Mouse (Mus musculus) testis, postnatal 10 days (tissue): ENCODE measurements around the gene Mnt.

Source experiments
- DNase-seq: peaks from one replicate; pipeline ENCODE4 v3.0.0; 2021; ENCODE audit warnings: low spot score

Mnt gene

DNA sequence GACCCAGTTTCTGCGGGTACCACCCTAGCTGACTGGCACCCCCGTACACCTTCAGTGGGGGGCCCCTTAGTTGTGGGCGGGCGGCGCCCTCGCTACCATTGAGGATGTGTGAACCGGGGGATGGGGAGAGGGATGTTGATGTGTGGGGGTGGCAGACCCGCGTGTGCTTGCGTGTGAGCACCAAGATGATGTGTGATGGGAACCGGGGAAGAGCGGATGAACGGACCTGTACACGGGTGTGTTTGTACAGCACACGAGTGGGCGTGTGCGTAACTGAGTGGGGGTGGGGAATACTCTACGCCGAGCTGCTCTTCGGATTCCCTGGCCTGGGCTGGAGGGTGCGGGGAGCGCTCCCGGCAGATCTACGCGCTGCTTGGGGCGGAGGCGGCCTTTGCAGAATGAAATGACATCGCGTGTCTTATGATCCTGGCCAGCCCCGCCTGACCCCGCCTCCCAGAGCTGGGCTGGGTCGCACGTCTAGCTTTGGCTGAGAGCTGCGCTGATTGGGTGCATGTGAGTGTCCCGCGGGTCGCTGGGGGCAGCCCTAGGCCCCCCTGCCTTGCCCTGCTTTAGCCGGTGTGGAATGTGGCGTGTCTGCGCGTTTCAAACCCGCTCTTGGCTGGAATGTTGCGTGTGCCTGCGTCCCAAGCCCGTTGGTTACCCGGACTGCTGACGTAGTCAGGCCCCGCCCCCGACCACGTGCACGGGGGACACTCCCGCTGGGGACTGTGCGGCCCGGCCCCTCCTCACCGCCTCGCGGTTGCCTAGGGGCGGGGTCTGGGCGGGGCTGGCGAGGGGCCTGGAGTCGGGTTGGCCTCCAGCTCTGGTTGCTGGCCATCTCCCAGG lies 1.1 kb downstream of the Mnt start:
- peak; percentile 99 for DNase-seq

DNA sequence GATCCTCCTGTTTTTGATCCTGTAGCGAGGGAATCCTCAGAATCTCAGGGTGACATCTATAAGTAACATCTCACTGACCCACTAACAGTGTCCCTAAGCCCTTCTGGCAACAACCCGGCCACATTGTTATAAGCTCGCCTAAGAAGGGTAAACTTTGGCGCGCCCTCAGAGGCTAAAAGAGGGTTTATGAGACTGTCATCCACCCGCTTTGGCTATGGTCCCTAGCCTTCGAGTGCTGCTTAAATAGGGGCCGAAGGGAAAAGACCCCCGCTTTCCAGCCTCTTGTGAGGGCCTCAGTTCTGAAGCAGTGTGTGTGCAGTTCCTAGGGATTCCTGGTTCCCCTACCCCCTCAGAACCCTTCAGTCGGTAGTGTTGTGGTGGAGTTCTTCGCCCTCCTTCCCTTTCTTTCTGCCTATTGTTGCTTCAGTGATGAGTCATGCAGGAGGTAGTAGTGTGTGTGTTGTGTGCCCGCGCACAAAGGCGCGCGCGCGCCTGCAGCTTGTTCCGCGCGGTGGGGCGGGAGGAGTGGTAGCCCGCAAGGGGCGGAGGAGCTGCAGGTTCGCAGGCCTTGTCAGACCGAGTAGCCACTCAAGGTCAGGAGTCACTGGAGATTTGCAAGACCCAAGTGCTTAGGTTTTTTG lies 1.9 kb downstream of the Mnt start:
- DNase-seq = peak; percentile 81

DNA sequence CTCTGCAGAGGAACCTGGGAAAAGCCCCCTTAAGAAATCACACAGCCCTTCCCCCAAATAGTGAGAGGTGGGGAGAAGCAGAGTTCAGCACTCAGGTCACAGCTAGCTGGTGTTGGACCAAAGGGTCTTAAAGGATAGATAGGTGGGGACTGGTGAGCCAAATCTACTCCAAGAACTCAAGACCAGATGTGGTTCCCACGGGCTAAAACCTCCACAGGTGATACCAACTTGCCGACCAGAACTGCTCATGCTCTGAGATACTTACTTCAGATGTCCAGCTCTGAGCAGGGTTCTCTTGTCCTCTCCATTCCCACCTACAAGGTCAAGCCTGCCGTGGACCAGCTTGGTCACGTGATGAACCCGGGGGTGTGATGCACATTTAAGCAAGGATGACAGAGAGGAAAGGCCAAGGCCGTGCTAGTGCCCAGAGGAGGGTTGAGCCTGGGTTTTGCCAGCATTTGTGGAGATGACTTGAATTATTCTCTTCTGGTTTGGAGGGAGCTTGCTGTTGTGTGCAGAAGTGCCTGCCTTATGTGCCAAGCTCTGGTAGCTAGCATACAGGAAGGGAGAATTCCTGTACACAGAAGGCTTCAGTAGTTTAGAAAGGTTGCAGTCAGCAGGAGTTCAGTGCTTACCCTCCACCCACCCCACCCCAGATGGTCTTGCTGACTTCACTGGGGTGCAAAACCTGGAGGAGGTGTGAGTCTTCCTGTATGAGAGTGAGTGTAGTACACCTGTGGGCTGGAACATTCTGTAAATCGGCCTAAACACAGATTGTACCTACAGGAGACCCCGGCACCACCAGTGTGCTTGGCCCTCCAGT lies 3.0 kb downstream of the Mnt start:
- peak; percentile 49 for DNase-seq

DNA sequence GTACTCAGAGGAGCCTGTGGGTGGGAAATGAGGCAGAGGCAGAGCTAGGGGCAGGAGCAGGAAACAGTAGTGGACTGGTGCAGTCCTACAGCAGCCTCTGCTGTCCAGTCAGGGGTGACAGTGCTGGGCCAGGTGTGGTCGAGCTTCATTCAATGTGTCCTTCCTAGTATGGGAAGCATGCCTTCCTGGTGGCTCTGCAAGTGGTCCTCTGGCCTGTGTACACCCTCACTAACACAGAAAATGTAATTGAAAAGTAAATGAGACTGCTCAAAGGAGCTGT lies 3.6 kb downstream of the Mnt start:
- DNase-seq = no peak

DNA sequence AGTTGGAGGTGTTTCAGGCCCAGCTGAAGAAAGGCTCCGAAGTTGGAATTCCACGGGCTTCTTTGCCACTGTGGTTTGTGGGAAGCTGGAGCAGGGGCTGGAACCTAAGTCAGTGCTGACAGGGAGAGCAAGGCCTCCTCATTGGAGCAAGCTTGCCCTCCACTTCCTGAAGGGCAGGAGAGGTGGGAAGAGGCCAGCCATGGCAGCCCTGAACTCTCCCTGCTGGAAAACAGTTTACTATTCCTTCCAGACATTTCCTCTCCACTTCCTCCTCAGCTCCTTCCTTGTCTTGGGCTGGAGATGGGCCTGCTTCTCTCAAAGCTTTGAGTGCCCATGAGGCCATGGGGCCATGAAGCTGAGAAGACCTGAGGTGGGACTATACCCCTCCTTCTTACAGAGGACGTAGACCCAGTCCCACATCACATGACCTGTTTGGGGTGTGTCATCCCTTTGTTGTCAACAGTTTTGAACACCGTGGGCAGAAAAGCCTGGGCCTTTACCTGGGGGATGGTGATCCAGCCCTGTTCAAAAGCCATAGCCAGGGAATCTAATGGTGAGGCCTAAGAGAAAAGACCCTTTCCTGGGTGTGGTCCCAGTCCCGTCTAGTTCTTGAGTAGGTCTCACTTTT lies 4.0 kb downstream of the Mnt start:
- no peak for DNase-seq

DNA sequence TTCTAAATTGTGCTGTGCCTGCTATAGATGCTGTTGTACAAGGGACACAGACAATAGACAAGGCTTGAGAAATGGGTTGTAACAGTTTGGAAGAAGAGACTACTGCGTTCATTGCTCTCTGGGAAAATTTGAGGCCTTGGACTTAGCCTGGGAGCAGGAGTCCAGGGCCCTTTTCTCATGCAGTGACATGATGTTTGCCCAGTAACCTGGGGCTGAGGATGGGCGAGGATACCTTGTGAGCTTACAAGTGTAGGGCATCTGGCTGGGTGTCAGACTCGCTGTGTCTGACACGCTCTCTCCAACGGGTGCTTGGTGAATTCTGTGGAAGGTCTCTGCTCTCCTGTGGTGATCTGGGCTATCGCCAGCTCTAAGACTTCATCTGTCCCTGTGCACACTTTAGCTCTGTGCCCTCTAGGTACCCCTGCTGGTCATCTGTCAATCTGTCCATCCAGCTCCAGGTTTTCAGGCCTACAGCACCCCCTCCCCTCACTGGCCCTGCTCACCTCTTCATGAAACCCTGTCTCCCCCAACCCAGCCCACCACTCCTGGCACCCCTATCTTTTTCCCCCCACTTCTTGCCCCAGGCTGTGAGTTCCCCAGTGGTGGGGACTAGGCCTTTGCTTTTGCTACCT lies 5.0 kb downstream of the Mnt start:
- no peak for DNase-seq

DNA sequence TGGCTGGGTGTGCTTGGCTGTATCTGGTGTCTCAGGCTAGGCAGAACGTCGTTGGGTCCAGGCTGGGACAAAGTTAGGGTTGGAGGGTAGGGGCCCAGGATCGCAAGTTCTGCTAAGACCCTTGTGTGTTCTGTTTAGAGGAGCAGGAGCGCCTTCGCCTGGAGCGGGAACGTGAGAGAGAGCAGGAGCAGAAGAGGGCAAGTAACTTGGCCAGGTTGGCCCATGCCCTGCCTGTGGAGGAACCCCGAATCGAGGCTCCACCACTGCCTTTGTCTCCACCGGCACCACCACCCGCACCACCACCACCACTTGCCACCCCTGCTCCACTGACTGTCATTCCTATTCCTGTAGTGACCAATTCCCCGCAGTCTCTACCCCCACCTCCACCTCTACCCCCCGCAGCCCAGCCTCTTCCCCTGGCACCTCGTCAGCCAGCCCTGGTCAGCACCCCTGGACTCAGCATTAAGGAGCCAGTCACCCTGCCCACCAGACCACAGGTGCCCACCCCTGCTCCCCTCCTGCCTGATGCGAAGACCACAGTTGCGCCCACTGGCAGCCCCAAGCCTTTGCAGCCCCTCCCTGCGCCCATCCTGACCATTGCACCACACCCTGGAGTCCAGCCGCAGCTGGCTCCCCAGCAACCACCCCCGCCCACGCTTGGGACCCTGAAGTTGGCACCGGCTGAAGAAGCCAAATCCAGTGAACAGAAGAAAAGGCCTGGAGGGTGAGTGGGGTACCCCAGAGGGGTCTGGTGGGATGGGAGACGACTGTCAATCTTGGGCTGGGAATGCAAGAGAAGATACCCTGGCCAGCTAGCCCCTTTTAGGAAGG lies 5.7 kb downstream of the Mnt start:
- peak; percentile 54 for DNase-seq

DNA sequence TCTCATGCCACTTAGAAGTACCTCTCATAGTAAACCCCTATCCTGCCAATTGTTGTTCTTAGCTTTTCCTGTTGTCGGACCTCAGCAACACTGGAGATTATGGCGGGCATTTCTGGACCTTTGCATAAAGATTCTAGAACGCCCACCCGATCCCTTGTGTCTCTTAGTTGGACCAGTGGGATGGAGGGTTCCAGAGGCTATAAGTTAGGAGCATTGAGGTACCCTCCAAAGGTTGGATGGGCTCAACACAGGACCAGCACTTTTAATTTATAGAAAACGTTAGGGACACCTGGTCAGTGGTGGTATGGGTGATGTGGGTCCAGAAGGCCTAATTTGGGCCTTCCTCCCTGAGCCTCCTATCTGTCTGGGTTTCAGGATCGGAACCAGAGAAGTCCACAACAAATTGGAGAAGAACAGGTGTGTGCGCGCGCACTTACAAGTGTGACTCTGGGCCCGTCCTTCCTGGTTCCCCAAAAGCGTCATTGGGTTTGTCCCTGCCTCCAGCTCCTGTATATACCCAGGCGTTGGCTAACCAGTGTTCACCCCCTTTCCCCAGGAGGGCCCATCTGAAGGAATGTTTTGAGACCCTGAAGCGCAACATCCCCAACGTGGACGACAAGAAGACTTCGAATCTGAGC lies 6.5 kb downstream of the Mnt start:
- no peak for DNase-seq

DNA sequence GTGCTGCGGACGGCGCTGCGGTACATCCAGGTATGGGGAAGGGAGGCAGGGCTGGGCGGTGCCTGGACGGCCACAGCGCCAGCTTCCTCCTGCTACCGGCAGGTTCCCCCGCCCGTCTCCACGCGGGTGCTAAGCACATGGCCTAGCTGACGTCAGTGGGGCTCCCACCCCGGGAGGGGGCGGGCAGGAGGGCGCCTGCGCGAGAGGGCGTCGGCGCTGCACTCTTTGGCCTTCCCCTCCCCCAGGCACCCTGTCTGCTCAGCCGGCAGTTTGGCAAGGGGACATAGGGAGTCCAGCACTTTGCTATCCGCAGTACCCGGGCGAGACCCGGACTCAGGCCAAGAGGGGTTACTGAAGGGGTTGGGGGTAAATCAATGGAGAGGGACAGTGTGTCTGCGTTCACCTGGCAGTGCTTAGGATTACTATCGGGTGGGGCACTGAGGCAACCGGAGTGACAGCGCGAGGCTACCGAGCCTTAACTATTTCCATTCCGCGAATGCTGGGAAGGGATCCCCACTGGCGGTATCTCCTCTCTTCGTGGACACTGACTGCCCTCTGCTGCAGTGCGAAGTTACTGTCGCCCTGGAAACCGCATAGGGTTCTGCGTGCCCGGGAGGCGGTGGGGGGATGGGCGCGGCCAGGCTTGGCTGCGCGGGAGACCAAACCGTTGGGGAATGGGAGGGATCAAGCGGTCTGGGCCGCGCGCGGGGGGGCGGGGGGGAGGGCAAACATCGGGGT lies 7.1 kb downstream of the Mnt start:
- DNase-seq = peak; percentile 94

DNA sequence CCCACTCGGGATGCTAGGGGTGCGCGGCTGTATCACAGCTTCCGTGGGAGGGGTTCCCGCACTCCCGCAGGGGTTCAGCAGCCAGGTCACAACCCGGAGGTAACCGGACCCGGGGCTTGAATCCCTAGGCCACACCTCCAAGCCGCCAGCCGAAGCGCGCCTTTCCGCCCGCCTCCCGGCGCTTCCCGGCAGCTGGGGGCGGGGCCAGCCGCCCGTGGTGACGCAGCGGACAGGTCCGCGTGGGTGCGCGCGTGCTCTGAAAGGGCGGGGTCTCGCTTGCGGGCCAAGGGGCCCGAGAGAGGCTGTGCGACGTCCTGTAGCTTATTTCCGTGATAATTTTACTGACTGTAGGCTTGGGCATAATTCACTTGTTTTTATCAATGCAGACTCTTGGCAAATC lies 7.7 kb downstream of the Mnt start:
- DNase-seq = peak; percentile 96

DNA sequence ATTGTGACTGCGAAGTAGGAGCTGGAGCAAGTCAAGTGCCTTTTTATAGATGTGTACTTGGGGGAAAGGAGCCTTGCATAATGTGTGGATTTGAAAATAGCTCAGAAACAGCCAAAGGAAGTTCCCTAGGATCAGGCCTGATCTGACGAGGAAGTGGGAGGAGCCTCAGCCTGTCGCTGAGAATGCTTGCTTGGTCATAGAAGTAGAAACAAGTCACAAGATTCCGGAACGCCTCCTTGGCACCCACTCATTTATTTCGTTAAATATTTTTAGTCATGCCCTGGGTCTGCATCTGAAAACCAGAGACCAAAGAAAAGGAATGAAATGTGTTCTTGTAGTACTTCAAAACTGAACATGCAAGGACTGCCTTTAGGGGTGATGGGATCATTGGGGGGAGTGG lies 8.3 kb downstream of the Mnt start:
- DNase-seq = no peak

DNA sequence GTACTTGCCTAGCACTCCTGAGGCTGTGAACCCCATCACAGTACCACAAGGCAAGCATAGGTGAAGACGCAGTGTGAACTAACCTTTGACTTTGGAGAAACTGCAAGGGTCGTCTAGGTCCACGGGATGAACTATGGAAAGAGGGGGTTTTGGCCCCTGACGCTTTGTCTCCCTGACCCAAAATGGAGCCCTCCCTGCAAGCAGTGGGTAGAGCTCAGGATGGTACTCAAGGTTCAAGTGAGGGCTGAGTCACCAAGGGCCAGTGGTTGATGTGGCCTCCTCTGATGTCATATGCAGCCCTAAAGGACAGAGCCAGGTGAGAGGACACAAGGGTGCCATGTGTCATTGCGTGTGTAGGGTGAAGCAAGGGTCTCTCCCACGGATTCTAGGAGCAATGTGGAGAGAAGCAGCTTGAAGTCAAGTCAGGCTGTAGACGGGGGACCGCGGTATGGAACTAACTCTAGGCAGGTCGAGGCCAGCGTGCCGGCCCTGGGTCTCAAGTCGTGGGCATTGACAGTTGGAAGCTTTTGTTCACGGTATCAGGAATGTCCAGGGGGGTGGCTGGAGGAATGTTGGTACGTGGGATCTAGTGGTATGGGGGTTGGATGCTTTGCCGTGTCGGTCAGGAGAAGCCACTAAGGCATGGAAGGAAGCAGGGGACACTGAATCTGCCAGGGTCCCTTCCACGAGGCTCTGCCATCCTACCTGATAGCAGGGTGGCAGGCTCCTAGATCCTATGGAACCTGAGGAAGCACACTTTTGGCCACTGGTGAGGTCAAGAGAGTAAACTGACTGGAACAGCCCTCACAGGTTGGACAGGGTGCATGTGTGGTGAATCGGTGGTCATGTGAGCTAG lies 9.4 kb downstream of the Mnt start:
- no peak for DNase-seq

DNA sequence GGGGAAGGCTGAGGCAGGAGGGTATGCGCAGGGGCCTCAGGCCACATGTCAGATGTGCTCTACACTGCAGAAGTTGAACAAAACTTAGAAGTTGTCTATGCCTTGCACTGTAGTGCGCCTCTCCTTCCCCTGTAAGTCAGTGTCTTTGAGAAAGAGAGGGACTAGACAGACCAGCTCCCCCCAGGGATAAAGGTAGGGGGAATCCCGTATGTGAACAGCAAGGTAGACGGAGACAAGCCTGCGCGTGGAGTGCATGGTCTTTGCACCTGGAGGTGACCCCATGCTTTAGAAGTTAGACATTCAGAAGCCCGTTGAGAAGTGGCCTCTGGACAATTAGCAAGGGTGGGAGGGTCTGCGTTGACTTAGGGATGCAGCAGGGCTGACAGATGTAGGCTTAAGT lies 10.0 kb downstream of the Mnt start:
- no peak for DNase-seq

DNA sequence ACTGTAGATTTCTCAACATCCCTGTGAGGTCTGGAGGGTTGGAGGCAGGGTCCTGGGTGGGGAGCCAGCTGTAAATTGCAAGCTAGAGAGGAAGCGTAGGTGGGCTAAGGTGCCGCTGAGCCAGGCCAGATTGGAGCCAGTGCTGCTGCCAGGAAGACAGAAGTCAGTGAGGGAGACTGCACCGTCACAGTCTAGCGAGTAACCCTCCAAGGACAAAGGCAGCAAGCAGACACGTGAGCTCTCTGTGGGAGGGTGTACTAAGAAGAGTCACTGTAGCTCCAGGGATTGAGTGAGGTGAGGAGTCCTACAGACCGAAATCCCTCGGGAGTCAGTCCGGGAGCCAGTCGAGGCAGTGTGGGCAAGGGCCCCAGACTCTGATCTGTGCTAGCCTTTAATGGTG lies 10.6 kb downstream of the Mnt start:
- no peak for DNase-seq

DNA sequence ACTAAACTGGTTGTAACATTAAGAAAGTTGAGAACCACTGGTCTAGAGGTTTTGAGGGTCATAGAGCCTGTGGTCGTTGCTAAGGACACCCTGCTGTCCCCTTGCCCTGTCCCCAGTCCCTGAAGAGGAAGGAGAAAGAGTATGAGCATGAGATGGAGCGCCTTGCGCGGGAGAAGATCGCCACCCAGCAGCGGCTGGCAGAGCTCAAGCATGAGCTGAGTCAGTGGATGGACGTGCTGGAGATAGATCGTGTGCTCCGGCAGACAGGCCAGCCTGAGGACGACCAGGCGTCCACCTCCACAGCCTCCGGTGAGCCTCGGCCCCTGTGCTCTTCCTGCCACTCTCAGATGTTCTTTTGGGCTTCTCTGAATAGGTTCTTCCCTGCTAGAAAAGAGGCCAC lies 11.3 kb downstream of the Mnt start:
- no peak for DNase-seq

DNA sequence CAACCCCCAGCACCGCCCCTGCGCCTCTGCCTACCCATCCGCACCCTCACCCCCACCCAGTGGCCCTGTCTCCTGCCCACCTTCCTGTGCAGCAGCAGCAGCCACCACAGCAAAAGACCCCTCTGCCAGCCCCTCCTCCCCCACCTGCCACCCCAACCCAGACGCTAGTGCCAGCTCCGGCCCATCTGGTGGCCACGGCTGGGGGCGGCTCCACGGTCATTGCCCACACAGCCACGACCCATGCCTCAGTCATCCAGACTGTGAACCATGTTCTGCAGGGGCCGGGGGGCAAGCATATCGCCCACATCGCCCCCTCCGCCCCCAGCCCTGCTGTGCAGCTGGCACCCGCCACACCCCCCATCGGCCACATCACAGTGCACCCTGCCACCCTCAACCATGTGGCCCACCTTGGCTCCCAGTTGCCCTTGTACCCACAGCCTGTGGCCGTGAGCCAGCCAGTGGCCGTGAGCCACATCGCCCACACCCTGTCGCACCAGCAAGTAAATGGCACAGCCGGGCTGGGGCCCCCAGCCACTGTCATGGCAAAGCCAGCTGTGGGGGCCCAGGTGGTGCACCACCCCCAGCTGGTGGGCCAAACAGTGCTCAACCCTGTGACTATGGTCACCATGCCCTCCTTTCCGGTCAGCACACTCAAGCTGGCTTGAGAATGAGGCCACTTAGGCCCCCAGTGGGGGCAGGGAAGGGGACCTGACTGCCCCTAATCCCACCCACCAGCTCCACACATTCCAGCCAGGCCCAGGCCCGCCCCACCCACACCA lies 12.1 kb downstream of the Mnt start:
- DNase-seq = no peak

DNA sequence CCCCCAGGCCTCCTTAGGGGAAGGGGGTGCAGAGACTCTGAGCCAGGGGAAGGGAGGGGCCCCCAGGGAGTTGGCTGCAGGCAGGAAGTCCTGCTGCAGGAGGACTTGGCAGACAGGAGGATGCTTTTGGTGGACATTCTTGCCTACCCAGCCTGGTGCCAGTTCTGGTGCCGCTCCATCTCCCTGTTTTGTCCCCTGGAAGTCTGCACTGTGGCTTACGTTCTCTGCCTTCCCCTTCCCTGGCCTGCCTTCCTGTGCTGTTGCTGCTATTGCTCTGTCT lies 12.7 kb downstream of the Mnt start:
- DNase-seq = no peak

DNA sequence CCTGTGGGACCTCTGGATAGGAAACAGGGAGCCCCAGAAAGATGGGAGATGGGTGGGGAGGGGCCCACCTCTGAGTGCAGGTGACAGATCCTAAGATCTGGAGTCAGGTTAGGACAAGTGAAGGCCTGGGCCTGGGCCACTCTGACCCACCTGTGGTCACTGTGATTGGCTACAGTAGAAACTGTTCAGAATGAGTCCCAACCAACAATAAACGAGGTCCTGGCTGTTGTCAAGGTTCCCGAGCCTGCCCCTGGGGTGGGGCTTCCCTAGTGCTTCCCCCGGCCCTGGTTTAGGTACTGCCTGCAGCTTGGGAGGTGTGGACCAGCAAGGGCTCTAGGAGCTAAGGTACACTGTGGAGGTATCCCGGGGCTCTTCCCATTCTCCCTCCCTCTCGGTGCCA lies 13.0 kb downstream of the Mnt start:
- DNase-seq = no peak

DNA sequence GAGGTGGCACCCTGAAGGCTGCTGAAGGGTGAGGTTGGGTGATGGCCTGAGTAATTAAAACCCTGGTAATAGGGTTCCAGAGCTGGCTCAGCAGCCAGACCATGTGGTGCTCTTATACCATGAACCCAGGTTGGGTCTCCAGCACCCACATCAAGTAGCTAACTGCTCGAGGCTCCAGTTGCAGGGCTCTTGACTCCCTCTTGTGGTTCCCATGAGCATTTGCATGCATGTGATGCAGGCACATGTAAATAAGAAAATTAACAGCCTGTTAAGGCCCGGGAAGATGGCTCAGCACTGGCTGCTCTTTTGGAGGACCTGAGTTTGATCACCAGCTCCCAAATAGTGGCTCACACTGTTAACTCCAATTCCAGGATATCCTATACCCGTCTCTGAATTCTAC lies 15.1 kb downstream of the Mnt start:
- DNase-seq = no peak
